Mouse (Mus musculus): ENCODE measurements at regions not wholly inside any gene's neighbourhood (a gene's known extent, or its start where the extent isn't known, plus 50 kb on each side); places are given as distances from the start of the nearest gene placed in this dataset.

- TF ChIP-seq POLR2A (IDR thresholded peaks at IDR 0.05; ENCODE audit: borderline replicate concordance, insufficient read depth, low read length) (peak; percentile 30; the same call in 1 of the 2 replicates), CTCF (IDR thresholded peaks at IDR 0.05; ENCODE audit: borderline replicate concordance, insufficient read depth, low read depth, low read length) (no peak)
Observed at GRCm38 (mm10) chr9:94278657-94279585, 259.0 kb downstream of the 1190002N15Rik start.

All from cerebellum, adult 2 months (tissue).